Mouse (Mus musculus) forebrain, embryonic 14.5 days (tissue): Measurements from ENCODE around the gene St13. TPM values are rescaled to one million over a fixed set of nuclear protein-coding genes. Genes with fewer than 3 reads are reported as not detected.

Experiments used
- ATAC-seq: fragments of 200-750 bp; cut with Nextera tagmentation; 2 replicates; pipeline ENCODE4 v1.8.0; 2017; ENCODE audit warnings: mild to moderate bottlenecking, moderate library complexity
- DNase-seq: peaks from one replicate; pipeline ENCODE4 v3.0.0-alpha.2; 2015; ENCODE audit warnings: low spot score
- H3K27ac ChIP-seq: fragments of 300-500 bp; sonication (generic); 2 replicates; pipeline ENCODE4 v1.5.1; 2014; ENCODE audit warnings: low read depth, mild to moderate bottlenecking, control low read depth, low read length, moderate library complexity
- H3K27me3 ChIP-seq: fragments of 300-500 bp; sonication (generic); replicated peaks from 2 replicates; pipeline ENCODE4 v1.6.1; 2014; ENCODE audit warnings: low read length, control low read depth, mixed read lengths; ENCODE audit not compliant: control insufficient read depth, insufficient read depth
- H3K36me3 ChIP-seq: fragments of 300-500 bp; sonication (generic); 2 replicates; pipeline ENCODE4 v1.6.1; 2014; ENCODE audit warnings: low read length, control low read depth; ENCODE audit not compliant: control insufficient read depth, insufficient read depth
- H3K4me1 ChIP-seq: fragments of 300-500 bp; sonication (generic); 2 replicates; pipeline ENCODE4 v1.6.1; 2014; ENCODE audit warnings: antibody characterized with exemption, low read length, control low read depth; ENCODE audit not compliant: control insufficient read depth, insufficient read depth
- H3K4me2 ChIP-seq: fragments of 300-500 bp; sonication (generic); 2 replicates; pipeline ENCODE4 v1.6.1; 2014; ENCODE audit warnings: mild to moderate bottlenecking, control low read depth, low read length
- H3K4me3 ChIP-seq: fragments of 300-500 bp; sonication (generic); 2 replicates; pipeline ENCODE4 v1.5.1; 2014; ENCODE audit warnings: low read depth, low read length, control low read depth
- H3K9ac ChIP-seq: fragments of 300-500 bp; sonication (generic); 2 replicates; pipeline ENCODE4 v1.6.1; 2014; ENCODE audit warnings: mild to moderate bottlenecking, low read length, control low read depth, moderate library complexity
- H3K9me3 ChIP-seq: fragments of 300-500 bp; sonication (generic); replicated peaks from 2 replicates; pipeline ENCODE4 v1.6.1; 2016; ENCODE audit warnings: low read length, control low read depth, mixed read lengths; ENCODE audit not compliant: control insufficient read depth
- WGBS: fragments of 180-500 bp; shearing (Covaris S2); extraction: QIAGEN DNeasy Blood & Tissue Kit; methylation state at CpG from one replicate; pipeline ENCODE4 v1.1.7; 2014; 5-methylcytosine and 5-hydroxymethylcytosine counted together
- polyA plus RNA-seq: library from polyadenylated mRNA; unstranded; fragments of >200 nt; fragmentation: Nextera tagmentation; extraction: Ambion mirVana; gene quantifications from 2 replicates; pipeline ENCODE4 v1.2.1, GENCODE M21; 2014

St13 gene
- polyA plus RNA-seq, 1 experiment from 2014 or later, result 170 TPM

DNA sequence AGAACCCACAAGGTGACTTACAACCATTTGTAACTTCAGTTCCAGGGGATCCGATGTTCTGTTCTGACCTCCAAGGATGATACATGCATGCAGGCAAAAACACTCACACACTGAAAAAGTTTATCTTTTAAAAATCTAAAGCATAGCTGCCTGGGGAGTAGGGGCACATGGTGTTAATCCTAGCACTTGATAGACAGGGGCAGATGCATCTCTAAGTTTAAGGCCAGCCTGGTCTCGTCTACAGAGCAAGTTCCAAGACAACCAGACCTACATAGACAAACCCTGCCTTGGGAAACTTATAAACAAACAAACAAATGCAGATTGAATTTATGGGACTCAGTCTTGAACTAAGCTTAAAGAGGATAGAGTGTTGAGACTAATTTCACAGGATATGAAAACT lies 21.0 kb downstream of the St13 start:
- H3K9ac ChIP-seq, result no peak overlapping the region
- no peaks in the 10 kb centered on the region for H3K9me3 ChIP-seq
- H3K27me3 ChIP-seq, result no peaks in the 10 kb centered on the region
- ATAC-seq (no peak), DNase-seq (no peak)
- H3K27ac ChIP-seq, result no peak overlapping the region
- H3K4me3 ChIP-seq, result no peak overlapping the region
- H3K4me1 ChIP-seq, result no peaks in the 10 kb centered on the region
- WGBS, result 92% methylated on average over 2 of the region's 2 CpGs
- peaks cover 79% of the 10 kb centered on the region for H3K36me3 ChIP-seq
- H3K4me2 ChIP-seq, result no peak overlapping the region

DNA sequence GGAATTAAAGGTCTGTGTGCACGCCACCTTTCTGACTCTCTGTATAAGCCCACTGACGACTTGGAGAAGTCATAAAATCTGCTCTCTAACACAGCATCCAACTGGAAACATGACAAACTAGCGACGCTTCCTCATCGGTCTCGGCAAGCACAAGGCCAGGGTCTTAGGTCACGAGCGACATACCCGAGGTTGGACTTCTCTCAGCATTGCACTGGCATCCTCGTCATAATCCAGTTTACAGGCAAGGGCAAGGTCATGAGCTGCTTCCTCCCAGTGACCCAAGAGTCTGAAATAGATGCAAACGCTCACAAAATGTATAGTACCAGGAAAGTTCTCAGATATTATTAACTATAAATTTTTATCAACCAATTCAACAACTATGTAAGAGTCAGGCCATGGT lies 25.3 kb downstream of the St13 start:
- H3K9ac ChIP-seq, result no peak overlapping the region
- no peak overlapping the region for H3K27ac ChIP-seq
- H3K27me3 ChIP-seq, result no peaks in the 10 kb centered on the region
- DNase-seq, result no peak
- H3K4me1 ChIP-seq, result no peaks in the 10 kb centered on the region
- ATAC-seq, result no peak
- no peaks in the 10 kb centered on the region for H3K9me3 ChIP-seq
- H3K4me3 ChIP-seq, result no peak overlapping the region
- no peak overlapping the region for H3K4me2 ChIP-seq
- 95% methylated on average over 11 of the region's 11 CpGs for WGBS
- peaks cover 82% of the 10 kb centered on the region for H3K36me3 ChIP-seq

DNA sequence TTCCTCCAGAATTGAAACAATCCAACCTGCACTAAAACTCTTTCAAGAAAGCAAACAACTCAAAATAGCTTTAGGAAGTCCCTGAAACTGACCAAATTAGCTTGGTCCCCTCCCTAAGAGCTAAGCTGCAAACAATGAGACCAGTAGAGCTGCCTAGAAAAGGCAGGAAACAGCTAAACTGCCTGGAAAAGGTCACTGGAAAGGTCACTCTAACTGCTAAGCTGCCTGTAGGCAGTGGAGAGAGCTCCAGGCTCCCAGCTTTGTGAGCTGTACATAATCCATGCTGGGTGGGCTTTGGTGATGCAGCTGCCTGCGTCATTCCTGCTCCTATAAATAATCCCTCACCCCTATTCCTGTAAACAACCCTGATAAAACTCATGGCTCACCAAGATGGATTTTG lies 29.5 kb downstream of the St13 start:
- no peaks in the 10 kb centered on the region for H3K9me3 ChIP-seq

DNA sequence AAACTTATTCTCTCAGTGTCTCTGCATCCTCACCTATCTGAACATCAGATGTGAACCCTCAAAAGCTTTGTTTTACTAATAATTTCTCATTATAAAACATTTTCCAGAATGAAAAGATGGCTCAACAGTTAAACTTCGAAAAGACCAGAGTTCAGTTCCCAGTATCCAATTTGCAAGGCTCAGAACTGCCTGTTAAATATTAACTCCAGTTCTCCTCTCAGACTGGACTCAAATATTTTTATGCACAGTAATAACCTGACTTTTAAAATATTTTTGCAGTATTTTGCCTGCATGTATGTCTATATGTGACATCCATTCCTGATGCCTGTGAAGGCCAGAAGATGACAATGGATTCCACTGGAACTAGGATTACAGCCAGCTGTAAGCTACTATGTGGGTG lies 31.3 kb downstream of the St13 start:
- Histone ChIP-seq H3K9ac (no peak overlapping the region), H3K4me2 (no peak overlapping the region), H3K4me1 (no peaks in the 10 kb centered on the region), H3K9me3 (no peaks in the 10 kb centered on the region), H3K4me3 (no peak overlapping the region), H3K27ac (no peak overlapping the region), H3K36me3 (peaks cover 92% of the 10 kb centered on the region), H3K27me3 (no peaks in the 10 kb centered on the region)
- ATAC-seq (no peak), DNase-seq (no peak)
- WGBS, result 93% methylated on average over 1 of the region's 1 CpGs

More for the DNA sequence above, 29.5 kb downstream of the St13 start:
- peaks cover 92% of the 10 kb centered on the region for H3K36me3 ChIP-seq
- no peak overlapping the region for H3K27ac ChIP-seq
- no peak overlapping the region for H3K4me3 ChIP-seq
- no peak for DNase-seq
- ATAC-seq, result no peak
- WGBS, result 29% methylated on average over 1 of the region's 1 CpGs
- H3K4me1 ChIP-seq, result no peaks in the 10 kb centered on the region
- no peak overlapping the region for H3K4me2 ChIP-seq
- no peak overlapping the region for H3K9ac ChIP-seq
- H3K27me3 ChIP-seq, result no peaks in the 10 kb centered on the region

DNA sequence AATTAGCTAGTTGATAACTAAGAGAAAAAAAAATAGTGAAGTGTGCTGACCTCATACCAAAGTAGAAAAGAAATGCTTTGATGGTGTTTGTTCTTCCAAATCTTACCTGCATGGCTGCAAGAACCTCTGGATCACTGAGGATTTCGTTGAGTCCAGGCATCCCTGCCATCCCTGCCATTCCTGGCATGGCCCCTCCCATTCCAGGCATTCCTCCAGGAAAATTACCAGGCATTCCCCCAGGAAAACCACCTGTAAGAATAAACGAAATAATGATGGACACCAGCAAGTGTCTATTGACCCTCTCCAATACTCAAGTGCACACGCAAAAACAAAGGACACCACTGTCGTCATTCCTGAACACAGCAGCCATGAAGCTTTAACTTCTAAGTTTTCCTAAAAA lies 33.6 kb downstream of the St13 start:
- no peak for DNase-seq
- H3K4me1 ChIP-seq, result no peaks in the 10 kb centered on the region
- no peak for ATAC-seq
- 82% methylated on average over 4 of the region's 4 CpGs for WGBS
- H3K27me3 ChIP-seq, result no peaks in the 10 kb centered on the region
- no peaks in the 10 kb centered on the region for H3K9me3 ChIP-seq
- H3K27ac ChIP-seq, result no peak overlapping the region
- no peak overlapping the region for H3K4me3 ChIP-seq
- H3K9ac ChIP-seq, result no peak overlapping the region
- H3K36me3 ChIP-seq, result peaks cover 77% of the 10 kb centered on the region
- H3K4me2 ChIP-seq, result no peak overlapping the region

DNA sequence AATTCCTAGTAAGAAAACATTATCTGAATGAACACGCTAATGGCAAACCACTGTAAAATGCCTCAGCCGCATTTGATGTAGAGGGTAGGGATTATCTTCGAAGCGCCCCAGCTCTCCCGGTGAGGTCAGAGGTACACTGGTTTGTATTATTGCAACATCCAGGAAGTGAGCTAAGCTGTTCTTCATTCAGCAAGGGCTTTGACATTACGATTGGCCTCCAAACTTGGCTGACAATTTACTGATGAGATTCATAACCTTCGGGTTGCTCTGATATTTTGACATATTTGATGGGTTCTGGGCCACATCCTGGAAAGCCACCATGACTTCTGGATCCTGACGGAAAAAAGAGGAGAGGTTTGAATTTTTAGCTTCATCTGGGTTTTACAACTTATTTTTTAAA lies 34.6 kb downstream of the St13 start:
- no peak overlapping the region for H3K27ac ChIP-seq
- no peak for DNase-seq
- ATAC-seq, result no peak
- no peak overlapping the region for H3K9ac ChIP-seq
- no peaks in the 10 kb centered on the region for H3K4me1 ChIP-seq
- H3K4me2 ChIP-seq, result no peak overlapping the region
- 91% methylated on average over 8 of the region's 8 CpGs for WGBS
- no peak overlapping the region for H3K4me3 ChIP-seq
- H3K27me3 ChIP-seq, result no peaks in the 10 kb centered on the region
- peaks cover 69% of the 10 kb centered on the region for H3K36me3 ChIP-seq
- H3K9me3 ChIP-seq, result no peaks in the 10 kb centered on the region

DNA sequence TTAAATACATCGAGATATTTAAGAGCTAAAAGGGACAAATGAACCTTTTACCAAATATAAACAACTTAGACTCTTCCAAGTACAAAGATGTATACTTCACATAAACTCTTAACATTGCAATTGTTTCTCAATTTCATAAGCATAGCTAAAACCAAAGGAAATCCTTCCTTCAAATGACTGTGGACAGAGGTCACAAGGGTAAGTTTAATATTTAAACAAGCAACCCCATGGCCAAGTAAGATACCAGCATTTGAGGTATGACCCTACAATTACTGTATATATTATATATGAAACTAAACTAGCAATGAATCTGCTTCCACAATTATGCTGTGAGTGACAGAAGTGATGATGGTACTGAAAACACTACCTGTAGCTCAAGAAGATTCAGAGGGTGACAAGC lies 35.6 kb downstream of the St13 start:
- DNase-seq, result no peak
- Histone ChIP-seq H3K9ac (no peak overlapping the region), H3K4me2 (no peak overlapping the region), H3K27ac (no peak overlapping the region), H3K4me3 (no peak overlapping the region), H3K27me3 (no peaks in the 10 kb centered on the region), H3K9me3 (no peaks in the 10 kb centered on the region), H3K4me1 (peaks cover 8% of the 10 kb centered on the region), H3K36me3 (peaks cover 59% of the 10 kb centered on the region)
- no peak for ATAC-seq
- 93% methylated on average over 1 of the region's 1 CpGs for WGBS

DNA sequence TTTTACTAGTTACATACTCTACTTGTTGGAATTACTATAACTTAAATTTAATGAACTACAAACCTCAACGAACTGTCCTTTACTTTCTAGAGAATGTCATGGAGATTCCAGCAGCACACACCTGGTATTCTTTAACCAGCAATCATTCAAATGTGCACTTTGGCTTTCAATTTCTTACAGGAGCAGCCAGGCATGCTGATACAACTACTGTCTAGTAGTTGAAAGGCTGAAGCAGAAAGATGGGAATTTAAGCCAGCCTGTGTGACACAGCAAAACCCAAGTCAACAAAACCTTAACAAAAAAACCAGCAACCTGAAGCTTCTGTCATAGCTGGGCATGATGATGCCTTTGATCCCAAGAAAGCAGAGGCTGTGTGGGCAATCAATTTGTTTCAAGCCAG lies 37.4 kb downstream of the St13 start:
- Histone ChIP-seq H3K27ac (no peak overlapping the region), H3K9ac (no peak overlapping the region), H3K4me1 (peaks cover 13% of the 10 kb centered on the region), H3K9me3 (no peaks in the 10 kb centered on the region), H3K36me3 (peaks cover 43% of the 10 kb centered on the region), H3K27me3 (no peaks in the 10 kb centered on the region), H3K4me3 (no peak overlapping the region), H3K4me2 (no peak overlapping the region)
- WGBS, result 91% methylated on average over 1 of the region's 1 CpGs
- no peak for ATAC-seq
- no peak for DNase-seq

DNA sequence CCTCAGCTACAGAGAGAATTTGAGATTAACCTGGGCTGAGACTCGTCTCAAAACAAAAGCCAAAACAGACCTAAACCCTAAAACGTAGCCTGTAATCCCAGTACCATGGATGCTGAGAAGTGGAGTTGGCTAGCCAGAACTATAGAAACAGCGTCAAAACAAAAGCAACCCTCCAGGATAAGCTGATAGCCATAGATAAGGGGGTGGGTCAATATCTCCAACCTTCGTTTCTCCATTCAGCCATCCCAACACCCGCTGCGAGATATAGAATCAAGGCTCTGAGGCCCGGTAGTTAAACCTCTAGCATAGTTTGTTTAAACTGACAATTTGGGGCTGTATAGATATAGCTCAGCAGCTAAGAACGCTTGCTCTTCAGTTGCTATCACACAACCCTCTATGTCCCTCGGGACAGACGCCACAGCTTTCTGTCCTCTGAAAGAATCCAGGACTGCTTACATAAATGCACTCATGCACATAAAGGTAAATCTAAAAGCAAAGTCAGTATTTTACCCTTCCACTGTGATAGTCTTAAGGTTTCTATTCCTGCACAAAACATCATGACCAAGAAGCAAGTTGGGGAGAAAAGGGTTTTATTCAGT lies 38.4 kb downstream of the St13 start:
- Histone ChIP-seq H3K4me1 (peaks cover 17% of the 10 kb centered on the region), H3K4me3 (no peak overlapping the region), H3K27me3 (no peaks in the 10 kb centered on the region), H3K9me3 (no peaks in the 10 kb centered on the region), H3K9ac (no peak overlapping the region), H3K27ac (no peak overlapping the region), H3K36me3 (peaks cover 33% of the 10 kb centered on the region), H3K4me2 (no peak overlapping the region)
- DNase-seq (no peak), ATAC-seq (no peak)
- WGBS, result 42% methylated on average over 10 of the region's 10 CpGs
